Mouse (Mus musculus) megakaryocyte, adult 5-6 weeks (primary cell): ENCODE data around the gene Mgam. TPM values are rescaled to one million over a fixed set of nuclear protein-coding genes. Genes with fewer than 3 reads are reported as not detected.
"Not testable (repeated sequence)": the region's sequence is repeated elsewhere in the genome, so short reads cannot be mapped to it uniquely, and the experiment has no call there.

Experiments used
- ATAC-seq: 2 replicates; pipeline ENCODE4 v1.8.0; 2016; ENCODE audit warnings: mild to moderate bottlenecking, inconsistent platforms; ENCODE audit not compliant: poor library complexity, severe bottlenecking
- total RNA-seq, 2 experiments: library from RNA; stranded (forward) in 1 of 2; stranded (reverse) in 1 of 2; fragments of 153-499, 151-499 nt in 1 of 2; fragments of 221-1000, 200-1000 nt in 1 of 2; gene quantifications; 2 replicates each; pipeline versions ENCODE4 v1.2.3 to v1.2.4; 2015 to 2017

Mgam gene
- total RNA-seq (2015), result 8.1 and 8.5 TPM in 2 replicates
- 13.7 and 19.6 TPM in 2 replicates for total RNA-seq (2017)

- ATAC-seq, result peak; percentile 81
These were observed at the start of gene Mgam for GRCm38 (mm10) chr6:40628406-40629000. Mgam (plus strand) TSS chr6:40628831.

- peak; percentile 66 for ATAC-seq
These were observed 44.3 kb upstream of the Mgam start for GRCm38 (mm10) chr6:40584336-40584735.

DNA sequence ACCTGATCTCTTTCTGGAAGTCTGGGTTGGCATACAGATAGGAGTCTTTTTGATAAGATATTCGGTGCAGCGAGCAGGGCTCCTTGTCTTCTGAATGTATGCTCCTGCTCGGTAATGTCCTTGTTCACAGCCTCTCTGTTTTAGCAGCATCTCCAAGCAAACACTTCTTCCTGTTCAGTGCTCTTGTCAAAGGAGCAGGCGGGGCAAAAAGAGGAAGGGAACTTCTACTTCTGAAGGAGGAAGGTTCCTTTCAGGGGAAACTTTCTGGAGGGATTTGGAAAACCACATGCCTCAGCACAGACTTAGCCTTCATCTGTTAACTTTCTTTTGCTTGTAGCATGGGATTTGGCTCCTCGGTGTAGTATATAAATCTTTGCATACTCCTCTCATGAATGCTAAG, 43.0 kb upstream of the Mgam start, which contains the start of gene Clec5a:
TSS of gene Clec5a (minus strand) at position 177 of the 400 bp plus-strand sequence.
- peak; percentile 77 for ATAC-seq

DNA sequence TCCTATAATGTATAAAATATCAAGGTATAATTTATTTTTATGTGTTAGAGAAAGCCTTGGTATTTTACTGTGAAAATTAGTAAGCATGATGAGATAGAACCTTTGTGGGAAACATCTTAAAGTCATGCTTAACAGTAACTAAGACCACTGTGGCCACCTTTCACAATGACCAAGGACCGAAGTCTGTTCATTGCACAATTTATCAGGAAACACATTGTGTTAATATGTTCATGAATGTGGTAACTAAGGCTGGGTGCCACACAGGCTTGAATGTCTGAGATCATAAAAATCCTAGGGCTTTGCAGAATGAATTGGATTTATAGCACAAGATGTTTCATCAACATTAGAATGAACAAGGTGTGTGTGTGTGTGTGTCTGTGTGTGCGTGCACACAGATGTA, 40.3 kb upstream of the Mgam start:
- peak; percentile 66 for ATAC-seq

DNA sequence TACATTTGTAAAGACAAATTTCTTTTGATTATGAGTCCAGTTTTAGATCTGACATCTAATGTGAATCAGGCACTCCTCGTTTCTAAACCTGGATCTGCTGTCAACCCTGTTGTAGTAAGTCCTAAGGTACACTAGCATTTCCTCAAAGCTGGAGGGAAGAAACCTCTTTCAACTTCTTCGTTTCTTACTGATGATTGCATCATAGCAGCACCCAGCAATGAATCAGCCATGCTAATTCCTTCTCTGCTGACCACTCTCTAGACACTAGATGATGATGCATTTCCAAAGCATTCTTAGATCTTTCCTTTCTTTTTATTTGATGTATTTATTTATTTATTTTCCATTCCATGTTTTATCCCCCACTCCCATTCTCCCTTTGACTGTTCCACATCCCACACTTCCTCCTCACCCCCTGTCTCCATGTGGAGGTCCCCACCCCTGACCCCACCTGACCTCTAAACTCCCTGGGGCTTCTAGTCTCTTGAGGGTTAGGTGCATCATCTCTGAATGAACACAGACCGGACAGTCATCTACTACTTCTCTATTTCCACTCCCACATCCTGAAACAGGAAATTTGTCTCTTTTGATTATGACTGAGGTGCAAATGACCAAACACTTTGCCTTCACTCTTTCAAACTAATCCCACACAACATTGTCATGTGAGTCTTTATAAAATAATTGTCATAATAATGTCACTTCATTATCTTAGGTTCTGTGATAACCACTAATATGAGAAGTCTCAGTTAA, 33.7 kb upstream of the Mgam start:
- peak; percentile 99 for ATAC-seq

GRCm38 (mm10) chr6:40598546-40598945, 30.1 kb upstream of the Mgam start:
- ATAC-seq, result not testable (repeated sequence)

- ATAC-seq, result no peak
These were observed 21.2 kb upstream of the Mgam start for GRCm38 (mm10) chr6:40607431-40607830.

- no peak for ATAC-seq
These were observed 18.4 kb upstream of the Mgam start for GRCm38 (mm10) chr6:40610244-40610643.

GRCm38 (mm10) chr6:40613260-40613852, 15.3 kb upstream of the Mgam start, which contains the start of gene Tas2r138:
Tas2r138 (minus strand) TSS chr6:40613310.
- peak; percentile 73 for ATAC-seq

DNA sequence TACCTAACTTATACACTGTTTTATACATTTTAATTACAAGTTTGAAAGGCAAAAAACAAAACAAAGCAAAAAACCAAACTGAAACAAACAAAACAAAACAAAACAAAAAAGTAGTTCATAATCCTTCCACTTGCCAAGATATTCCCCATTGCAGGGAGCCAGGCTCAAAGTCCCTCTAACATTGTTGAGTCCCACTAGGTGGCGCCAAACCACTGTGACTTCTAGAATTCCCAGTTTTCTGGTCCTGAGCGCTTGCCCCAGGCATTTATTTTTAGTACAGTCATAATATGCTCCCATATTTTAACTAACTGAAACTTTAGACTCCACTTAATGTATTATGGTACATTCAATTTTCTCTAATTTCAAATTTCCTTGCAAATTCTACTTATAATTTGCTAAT, 10.7 kb upstream of the Mgam start:
- ATAC-seq, result peak; percentile 63; the same call in 1 of the 2 replicates

- ATAC-seq, result no peak
These were observed 2.5 kb upstream of the Mgam start for GRCm38 (mm10) chr6:40626111-40626510.

GRCm38 (mm10) chr6:40634640-40635071, 6.0 kb downstream of the Mgam start:
- ATAC-seq, result no peak

DNA sequence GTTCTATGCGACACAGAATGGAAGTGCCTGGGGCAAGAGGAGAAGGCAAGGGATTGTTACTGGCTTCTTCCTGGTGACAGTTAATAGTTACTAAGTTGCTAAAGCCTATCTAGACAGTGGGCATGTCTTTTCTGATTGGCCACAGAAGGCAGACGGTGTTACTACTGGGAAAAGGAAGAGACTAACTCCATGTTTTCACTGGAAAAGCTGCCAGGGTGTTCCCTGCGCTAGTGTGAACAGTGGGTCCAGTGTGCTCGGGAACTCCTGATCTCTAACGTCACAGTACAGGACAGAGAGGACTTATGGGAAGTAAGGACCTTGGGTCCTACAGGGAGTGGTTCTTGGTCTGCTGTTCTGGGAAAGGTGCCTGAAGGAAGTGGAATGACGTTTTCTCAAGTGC, 6.9 kb downstream of the Mgam start:
- ATAC-seq, result no peak

GRCm38 (mm10) chr6:40637755-40638154, 9.1 kb downstream of the Mgam start:
- ATAC-seq, result no peak

GRCm38 (mm10) chr6:40640710-40641538, 12.3 kb downstream of the Mgam start:
- ATAC-seq, result peak; percentile 57; the same call in 1 of the 2 replicates

- ATAC-seq, result no peak
These were observed 17.1 kb downstream of the Mgam start for GRCm38 (mm10) chr6:40645701-40646100.

DNA sequence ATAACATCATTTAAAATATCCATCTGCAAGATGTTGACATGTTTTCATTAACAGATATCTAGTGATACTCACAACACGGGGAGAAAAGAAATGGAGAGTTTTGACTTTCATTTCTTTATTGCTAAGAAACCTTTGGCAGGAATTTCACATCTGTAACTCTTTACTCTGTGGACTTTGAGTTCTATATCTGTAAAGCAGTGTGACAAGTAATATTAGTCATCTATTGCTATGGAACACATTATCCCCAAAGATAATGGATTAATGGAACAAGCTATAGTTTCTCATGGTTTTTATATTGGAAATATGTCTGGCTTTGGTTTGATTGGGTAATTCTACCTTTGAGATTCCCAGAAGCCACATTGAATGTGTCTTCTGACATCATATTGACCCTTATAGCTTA, 22.3 kb downstream of the Mgam start:
- ATAC-seq, result no peak

DNA sequence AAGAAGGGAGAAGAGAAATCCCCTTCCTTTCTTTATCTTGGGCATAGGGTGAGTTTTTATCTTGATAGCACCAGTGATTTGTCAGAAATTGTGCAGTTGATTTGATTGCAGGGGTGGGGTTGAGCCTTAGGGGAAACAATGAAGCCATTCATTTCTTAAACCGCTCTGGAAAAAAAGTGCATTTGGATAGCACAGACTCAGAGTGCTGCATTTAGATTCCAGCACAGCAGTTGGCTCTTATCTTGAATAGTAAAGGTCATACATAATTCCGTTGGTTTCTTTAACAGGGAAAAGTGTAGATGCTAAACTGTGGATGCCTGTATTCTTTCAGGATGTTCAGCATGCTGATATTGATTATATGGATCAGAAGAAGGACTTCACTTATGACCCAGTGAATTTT, 32.3 kb downstream of the Mgam start:
- no peak for ATAC-seq

- ATAC-seq, result peak; percentile 92
These were observed 60.5 kb downstream of the Mgam start for GRCm38 (mm10) chr6:40689180-40689579.

DNA sequence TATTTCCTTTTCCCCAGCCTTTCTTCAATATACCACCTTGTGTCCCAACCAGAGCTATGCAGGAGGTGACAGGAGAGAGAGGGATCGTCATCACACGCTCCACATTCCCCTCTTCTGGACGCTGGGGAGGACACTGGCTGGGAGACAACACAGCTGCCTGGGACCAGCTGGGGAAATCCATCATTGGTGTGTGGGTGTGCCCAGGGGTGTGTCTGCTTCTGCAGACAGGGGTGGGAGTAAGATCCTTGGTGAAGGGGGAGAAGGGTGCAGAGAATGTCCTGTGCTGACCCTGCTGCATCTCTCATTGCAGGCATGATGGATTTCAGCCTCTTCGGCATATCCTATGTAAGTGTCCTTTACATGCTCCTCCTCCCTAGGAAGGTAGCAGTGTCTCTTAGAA, 63.4 kb downstream of the Mgam start:
- ATAC-seq, result not testable (repeated sequence)

- ATAC-seq, result not testable (repeated sequence)
These were observed 84.9 kb downstream of the Mgam start for GRCm38 (mm10) chr6:40713494-40713893.
